Mouse (Mus musculus) heart, adult 11 months (tissue): ENCODE data around the gene B3gnt8.

Experiments
- DNase-seq: peaks from one replicate; pipeline ENCODE4 v3.0.0; 2022

B3gnt8 gene

DNA sequence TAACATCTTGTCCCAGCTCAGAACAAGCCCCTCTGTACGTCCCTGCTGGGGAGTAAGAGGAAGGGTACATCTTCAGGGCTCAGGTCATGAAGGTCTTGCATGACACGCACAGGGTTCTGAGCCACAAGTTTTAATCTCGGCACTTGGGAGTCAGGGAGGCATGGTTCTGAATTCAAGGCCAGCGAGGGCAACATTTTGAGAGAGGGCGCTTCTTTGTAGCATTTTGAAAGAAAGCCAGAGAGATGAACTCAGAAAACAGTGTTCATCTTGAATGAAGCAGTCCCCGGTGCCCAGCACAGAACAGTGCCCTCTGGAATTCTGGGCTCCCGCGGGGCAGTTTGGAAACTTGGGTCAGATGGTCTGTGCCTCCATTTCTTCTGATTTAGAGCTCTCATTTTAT is 39.9 kb downstream of the B3gnt8 start:
- DNase-seq = no peak

DNA sequence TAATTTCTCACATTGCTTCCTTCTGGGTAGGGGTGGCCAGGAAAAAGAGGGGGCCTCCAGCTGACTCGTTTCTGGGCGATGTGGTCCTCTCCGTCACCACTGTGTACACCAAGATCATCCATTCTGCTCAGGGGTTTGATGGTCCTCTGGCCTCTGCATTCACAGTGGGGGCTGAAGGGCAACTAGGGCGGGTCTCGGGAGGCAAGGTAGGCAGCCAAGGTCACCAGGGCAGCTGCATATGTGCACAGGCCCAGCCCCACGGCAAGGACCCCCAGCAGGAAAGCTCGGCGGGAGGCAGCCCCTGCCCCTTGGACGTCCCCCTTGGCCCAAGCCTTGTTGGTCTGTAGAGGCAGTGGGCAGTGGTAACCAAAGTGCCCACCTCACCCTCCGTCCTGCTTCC is 42.7 kb downstream of the B3gnt8 start:
- no peak for DNase-seq

DNA sequence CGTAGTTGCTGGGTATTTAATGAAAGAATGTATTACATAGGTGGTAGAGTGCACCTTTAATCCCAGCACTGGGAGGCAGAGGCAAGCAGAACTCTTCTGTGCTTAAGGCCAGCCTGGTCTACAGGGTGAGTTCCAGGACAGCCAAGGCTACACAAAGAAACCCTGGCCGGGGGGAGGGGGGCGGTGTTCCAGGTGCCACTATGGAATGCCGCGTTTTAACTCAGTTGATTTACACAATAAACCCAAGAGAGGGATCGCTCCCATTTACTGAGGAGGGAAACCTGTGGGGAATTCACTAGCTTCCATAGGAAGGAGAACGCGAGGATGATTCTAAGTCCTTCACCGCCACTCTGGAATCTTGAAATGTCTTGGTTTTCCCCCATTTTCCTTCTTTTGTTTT is 43.2 kb downstream of the B3gnt8 start:
- DNase-seq = no peak

DNA sequence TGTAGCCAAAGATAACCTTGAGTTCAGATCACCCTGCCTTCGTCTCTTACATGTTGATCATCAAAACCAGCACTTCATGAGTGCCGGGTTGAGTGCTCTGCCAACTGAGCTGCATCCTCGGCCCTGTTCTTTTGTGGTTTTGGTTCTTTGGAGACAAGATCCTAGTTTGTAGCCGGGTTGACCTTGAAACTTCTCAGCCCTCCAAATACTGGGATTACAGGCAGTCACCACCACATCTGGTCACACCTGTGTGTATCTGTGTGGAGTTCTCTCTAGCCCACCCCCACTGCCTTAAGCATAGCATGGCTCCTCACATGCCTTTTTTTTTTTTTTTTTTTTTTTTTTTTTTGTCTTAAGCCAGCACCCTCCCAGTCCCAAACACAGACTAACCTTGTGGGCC is 43.6 kb downstream of the B3gnt8 start:
- DNase-seq = no peak

DNA sequence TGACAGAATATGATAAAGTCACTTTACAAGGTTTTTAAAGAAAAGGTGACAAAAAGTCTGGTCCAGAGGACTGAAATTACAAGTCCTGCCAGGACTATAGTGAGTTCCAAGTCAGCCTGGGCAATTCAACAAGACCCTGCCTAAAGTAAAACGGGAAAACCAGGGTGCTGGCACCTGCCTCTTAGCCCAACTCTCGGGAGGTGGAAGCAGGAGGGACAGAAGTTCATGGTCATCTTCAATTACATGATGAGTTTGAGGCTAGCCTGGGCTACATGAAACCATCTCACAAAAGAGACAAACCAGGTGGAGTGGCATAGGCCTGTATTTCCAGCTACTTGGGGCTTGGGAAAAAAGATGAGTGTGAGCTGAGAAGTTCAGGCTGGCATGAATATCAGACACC is 45.2 kb downstream of the B3gnt8 start:
- DNase-seq = peak; percentile 83

DNA sequence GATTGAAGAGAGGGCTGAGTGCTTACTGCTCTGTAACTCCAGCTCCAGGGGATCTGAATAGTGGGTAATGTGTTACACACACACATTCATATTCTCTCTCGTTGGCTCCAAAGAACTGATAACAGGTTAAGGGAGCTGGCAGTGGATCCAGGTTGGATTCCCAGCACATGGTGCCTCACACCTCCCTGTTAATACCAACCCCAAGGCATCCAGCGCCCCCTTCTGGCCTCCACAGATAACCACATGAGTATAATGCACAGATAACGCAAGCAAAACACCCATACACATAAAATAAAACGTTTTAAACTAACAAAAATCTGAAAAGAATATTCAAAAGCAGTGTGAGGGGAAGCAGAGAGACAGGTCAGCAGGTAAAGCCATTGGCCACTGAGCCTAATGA is 46.0 kb downstream of the B3gnt8 start:
- DNase-seq = no peak

DNA sequence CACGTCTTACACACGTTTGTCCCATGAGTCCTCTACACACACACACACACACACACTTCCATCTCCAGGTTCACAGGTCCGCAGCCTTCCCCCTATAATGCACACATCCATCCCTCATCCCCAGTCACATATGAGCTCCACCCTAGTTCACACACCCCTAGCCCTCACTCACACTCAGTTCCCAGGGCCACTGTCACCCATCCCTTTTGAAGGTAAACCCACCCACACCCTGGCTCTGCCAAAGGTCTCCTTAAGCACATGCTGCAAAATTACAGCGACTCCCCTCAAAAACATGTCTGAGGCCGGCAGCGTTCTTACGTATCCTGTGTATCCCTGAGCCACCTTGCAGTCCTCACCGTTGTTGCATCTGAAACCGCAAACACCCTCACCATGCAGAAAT is 47.8 kb downstream of the B3gnt8 start:
- DNase-seq = peak; percentile 84

DNA sequence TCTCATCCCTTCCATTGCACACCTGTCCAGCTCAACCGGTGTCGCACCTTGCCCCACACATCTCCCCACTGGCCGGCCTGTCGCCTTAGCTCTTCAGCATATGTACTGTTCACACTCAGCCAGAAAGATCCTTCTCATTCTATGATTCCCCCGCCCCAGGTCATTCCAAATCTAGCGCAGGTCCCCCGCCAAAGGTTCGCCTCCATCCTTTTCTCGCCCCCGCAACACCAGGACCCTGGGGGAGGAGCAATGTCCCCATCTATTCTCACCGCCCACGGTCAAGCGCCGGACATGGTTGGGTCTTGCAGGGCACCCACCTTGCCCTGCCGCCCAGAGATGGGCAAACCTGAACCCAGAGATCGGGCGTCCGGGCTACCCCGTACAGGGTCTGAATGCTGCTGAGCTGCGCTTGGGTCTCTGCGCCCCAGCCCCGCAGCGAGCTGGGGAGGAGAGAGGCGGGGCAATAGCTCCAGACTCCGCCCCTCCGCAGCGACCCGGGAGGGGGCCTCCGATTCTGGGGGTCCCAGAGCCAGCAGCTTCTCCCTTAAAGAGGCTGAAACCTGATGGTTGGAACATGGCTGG is 48.4 kb downstream of the B3gnt8 start, which contains the start of gene Tmem91:
Gene Tmem91, minus strand, starts transcription at position 448 of the 582 bp plus-strand sequence.
- peak; percentile 89 for DNase-seq

DNA sequence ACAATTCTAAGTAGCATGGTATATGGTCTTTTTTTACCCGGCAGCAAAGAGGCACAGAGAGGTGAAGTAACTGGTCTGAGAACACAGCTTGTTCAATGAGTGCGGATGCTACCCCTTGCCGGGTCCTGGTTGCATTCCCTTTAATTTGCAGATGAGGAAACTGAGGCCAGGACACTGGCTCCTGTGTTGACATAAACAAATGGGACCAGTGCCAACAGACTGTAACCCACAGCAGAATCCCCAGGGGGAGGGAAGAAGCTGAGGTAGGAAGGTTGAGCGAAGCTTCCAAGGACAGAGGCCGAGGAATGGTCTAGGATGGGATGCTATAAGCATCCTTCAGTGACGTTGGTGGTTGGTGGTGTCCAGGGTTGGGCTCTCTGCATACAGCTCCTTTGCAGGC is 49.0 kb downstream of the B3gnt8 start:
- peak; percentile 87 for DNase-seq

DNA sequence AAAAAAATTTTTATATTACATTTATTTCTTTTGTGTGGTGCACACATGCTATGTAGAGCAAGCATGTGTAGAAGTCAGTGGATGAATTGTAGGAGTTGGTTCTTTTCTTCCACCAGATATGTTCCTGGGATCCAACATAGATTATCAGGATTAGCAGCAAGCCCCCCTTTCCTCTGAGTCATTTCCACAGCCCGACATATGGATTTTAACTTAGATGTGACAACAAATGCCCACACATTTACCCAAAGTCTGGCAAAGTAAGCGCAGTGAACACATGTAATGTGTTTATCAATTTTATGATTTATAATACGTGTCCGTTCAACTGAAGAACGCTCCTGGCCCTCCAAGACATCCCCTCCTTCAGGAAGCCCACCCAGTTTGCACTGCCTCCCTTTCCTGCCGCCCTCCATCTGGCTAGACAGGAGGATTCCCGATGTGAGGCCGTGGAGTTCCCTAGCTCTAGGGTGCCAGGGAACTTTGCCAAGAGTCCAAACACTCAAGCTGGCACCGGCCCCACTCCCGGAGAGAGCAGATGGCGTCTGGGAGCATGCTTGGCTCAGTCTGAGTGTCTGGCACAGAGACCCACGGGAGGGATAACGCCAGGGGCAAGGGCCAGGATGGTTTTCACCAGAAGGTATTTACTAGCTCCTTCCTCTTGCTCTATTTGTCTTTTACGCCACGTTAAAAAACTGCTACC is 49.8 kb downstream of the B3gnt8 start:
- peak; percentile 99 for DNase-seq

DNA sequence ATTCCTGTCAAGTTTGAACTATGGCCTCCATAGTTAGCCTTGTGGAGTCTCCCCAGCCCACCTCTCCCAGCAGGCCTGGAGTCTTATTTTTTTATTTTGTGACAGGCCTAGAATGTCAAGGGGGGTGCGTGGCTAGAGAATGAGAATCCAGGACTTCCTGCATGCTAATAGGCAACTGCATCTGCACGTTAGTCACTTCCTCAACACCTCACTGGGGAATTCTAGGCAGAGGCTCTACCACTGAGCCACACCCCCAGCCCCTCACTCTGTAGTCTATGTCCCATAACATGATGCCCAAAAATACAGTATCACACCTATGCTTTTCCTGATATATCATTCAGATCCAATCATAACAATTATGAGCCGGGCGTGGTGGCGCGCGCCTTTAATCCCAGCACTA is 50.6 kb downstream of the B3gnt8 start:
- peak; percentile 76 for DNase-seq

DNA sequence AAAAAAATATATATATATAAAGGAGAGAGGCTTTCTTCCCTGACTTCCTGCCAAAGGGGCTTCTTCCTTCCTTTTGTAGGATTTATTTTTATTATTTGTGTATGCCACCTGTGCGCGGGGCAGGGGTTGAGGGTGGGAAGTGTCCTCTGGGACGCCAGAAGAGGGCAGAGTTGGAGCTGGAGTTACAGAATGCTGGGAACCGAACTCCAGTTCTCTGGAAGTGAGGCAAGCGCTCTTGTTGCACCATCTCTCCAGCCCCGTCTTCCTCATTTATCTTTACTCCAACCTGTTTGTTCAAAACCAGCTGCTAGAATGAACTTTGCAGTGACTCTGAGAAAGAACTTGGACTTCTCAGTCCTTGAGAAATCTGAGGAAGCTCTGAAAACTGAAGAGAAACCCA is 53.5 kb downstream of the B3gnt8 start:
- DNase-seq = peak; percentile 91

DNA sequence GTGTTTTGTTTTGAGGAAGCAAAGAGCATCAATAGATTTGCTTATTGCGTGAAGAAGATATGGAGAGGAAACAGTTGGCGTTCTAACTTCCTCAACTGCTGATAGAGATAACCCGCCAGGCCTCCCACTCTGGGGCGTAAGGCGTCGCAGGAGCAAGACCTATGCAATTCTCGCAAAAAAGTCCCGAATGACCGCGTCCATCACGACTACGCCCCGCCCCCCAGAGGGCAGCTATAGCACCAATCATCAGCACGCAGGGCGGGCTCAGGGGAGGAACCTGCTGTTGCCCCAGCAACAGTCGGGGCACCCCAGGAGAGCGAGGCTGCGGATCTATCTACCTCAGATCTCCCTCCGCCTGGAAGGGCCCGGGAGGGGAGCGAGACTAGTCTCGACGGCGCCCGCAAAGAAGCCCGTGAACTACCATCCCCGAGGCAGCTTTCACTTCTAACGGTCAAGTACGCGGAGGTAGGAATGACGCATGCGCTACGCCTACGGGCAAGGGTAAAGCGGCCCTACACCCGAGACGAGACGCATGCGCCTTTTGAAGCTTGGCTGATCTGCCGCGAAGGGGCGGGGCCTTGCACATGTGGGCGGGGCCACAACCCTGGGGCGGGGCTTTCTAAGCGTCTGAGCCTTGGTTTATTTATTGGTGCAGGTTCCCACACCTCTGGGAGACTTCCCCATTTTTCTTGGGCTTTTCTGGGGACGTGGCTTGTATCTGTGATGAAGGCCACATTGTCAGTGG is 54.2 kb downstream of the B3gnt8 start, which contains the start of gene B9d2:
Gene B9d2, plus strand, starts transcription at position 267 of the 745 bp plus-strand sequence.
- DNase-seq = peak; percentile 100

DNA sequence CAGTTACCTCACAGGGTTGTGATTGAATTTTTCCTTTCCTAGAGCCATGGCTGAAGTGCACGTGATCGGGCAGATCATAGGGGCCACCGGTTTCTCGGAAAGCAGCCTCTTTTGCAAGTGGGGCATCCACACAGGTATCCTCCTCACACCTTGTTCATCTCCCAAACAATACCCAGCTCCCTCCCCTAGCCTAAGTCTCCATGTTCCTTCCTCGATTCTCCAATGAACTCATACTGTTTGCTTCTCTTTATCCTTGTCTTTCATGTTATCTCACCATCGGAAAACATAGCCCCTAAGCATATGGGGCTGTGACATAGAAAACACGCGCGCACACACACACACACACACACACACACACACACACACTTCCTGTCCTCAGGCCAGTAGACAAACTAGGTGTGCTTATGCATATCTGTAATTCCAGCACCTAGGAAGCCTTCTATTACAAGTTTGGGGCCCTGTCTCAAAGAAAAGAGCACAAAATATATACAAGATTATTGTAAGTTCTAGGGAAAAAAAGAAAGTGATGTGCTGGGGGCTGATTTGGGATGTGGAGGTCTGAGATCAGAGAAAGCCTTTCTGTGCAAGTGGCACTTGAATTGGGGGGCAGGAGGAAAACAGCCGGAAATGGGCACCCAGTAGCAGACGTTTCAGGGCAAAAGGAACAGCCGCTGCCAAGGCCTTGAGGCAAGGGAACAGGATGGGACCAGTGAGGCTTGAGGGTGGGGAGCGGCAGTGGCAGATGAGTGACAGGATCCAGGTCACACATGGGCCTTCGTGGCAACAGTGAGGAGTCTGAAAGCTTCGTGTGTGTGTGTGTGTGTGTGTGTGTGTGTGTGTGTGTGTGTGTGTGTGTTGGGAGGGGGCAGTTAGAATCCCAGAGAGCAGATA is 55.1 kb downstream of the B3gnt8 start:
- DNase-seq = peak; percentile 91

DNA sequence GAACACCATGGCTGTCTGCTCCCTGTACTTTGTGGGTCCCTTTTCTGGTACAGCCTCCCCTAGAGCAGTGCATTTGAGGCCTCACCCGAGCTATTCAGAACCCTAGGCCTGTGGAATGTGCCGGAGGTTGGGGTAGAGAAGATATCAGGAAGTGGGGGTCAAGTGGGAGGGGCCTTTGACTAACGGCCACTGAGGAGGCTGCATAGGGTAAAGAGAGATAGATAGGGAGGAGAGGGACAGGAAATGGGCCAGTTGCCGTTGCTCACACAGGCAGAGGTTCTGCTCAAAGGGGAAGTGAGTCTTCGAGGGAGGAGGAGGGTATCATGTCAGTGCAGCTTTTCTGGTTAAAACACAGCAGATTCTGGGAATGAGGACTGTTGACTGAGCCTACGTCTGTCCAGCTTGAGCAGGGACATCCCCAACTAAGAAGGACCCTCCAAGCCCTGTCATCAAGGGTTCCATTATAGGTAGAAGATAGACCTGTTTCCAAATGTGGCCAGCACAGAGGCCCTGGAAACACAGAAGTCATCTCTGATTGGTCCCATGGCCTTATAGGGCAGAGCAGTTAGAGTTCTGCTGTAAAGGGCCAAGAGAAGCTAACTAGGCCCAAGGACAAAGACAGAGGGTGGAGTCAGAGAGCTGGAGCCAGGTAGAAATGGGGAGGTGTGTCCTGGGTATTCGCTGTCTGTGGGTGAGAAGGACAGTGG is 57.2 kb downstream of the B3gnt8 start:
- peak; percentile 97 for DNase-seq

DNA sequence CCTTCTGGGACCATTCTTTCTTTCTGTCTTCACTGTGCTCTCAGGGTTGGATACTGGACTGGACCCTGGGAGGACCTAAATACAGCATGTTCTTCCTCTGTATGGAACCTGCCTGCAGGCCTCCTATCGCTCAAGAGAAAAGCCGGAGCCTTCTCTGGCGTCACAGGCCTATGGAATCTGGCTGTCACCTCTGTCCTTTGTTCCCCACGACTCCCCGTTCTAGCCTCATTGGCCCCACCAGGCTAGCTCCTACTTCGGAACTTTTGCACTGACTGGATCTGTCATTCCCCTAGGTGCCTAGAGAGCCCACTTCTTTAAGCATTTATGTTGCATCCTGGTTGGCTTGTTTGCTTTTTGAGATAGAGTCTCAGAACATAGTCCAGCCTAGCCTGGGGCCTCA is 58.2 kb downstream of the B3gnt8 start:
- DNase-seq = peak; percentile 87
